Mouse (Mus musculus) liver, embryonic 14.5 days (tissue): Measurements from ENCODE around the gene Ecm2.

Experiments used
- CTCF ChIP-seq: IDR thresholded peaks from 2 replicates; pipeline ENCODE4 v1.5.1; 2016; ENCODE audit warnings: antibody characterized with exemption, low read depth, control low read depth
- EP300 ChIP-seq: IDR thresholded peaks from 2 replicates; pipeline ENCODE4 v1.6.1; 2016; ENCODE audit warnings: antibody characterized with exemption, low read depth

GRCm38 (mm10) chr13:49480551-49480950 lies 24.1 kb upstream of the Ecm2 start:
- no peak for TF ChIP-seq CTCF
- TF ChIP-seq EP300: no peak
